ENCODE assay signal across 25 mouse cellular contexts in the genomic region with DNA sequence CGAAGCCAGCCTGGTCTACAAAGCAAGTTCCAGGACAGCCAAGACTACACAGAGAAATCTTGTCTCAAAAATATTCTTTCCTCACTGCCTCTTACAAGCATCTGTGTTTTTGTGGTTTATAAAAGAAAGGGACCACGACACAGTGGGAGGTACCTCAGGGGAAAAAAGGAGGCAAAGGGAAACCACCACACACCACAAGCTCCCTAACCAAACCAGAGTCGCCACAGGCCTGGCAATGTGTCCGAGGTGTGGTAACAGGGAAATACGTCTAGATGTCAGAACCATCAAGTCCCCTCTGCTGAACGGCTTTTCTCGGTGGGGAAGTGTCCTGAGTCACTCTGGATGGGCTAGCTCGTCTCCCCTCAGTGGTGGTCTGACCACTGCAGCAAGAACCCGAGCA.
DNase-seq lines count a peak whose midpoint lies in the region; ATAC-seq and TF ChIP-seq lines count a peak whose summit lies in the region.
"Had no signal": no experiment of that assay in that cellular context is flagged by ENCODE, and none has a peak within 500 bp of the region (broad histone marks: within the 10 kb centered on the region; RNA-seq: fewer than 3 reads in every experiment).

No protein-coding gene starts in this region.

- peak overlapping the region; percentile 48; the same call in 1 of the 2 replicates for H3K27ac ChIP-seq in forebrain, embryonic 10.5 days
- H3K27ac ChIP-seq in forebrain, postnatal 0 days (ENCODE audit: low read depth, low read length): no peak overlapping the region
- H3K27ac ChIP-seq: forebrain, embryonic 15.5 days; heart, embryonic 15.5 days; hindbrain, embryonic 12.5 days; hindbrain, embryonic 15.5 days; intestine, embryonic 15.5 days had no signal

- no peak overlapping the region for H3K4me2 ChIP-seq in forebrain, postnatal 0 days (ENCODE audit: low read depth)
- H3K4me2 ChIP-seq: forebrain, embryonic 15.5 days; heart, embryonic 12.5 days; heart, embryonic 15.5 days; hindbrain, embryonic 12.5 days; hindbrain, embryonic 15.5 days; intestine, embryonic 15.5 days had no signal

- no peaks in the 10 kb centered on the region for H3K27me3 ChIP-seq in forebrain, embryonic 10.5 days (ENCODE audit: poor library complexity, severe bottlenecking)
- H3K27me3 ChIP-seq in forebrain, postnatal 0 days (ENCODE audit: insufficient read depth, low read length): no peaks in the 10 kb centered on the region
- H3K27me3 ChIP-seq: forebrain, embryonic 15.5 days; heart, embryonic 12.5 days; heart, embryonic 15.5 days; hindbrain, embryonic 12.5 days; hindbrain, embryonic 15.5 days; intestine, embryonic 15.5 days had no signal

- ATAC-seq in forebrain, postnatal 0 days: no peak
- ATAC-seq in hematopoietic stem cell, adult 5-6 weeks (replicated peaks in 1 of 2; ENCODE audit: insufficient read depth in 1 of 2, low FRiP score in 2 of 2, low TSS enrichment in 1 of 2, low read depth in 1 of 2, poor library complexity in 2 of 2, severe bottlenecking in 2 of 2): peak; percentile 69 to 73
- ATAC-seq: forebrain, embryonic 15.5 days; intestine, embryonic 15.5 days had no signal

- peaks cover 17% of the 10 kb centered on the region; the same call in 1 of the 2 replicates for H3K4me1 ChIP-seq in forebrain, embryonic 10.5 days
- H3K4me1 ChIP-seq in forebrain, postnatal 0 days (ENCODE audit: insufficient read depth): no peaks in the 10 kb centered on the region
- H3K4me1 ChIP-seq: heart, embryonic 15.5 days; hindbrain, embryonic 12.5 days; intestine, embryonic 15.5 days had no signal

- H3K36me3 ChIP-seq in forebrain, embryonic 10.5 days (replicated peaks): peaks cover 17% of the 10 kb centered on the region
- H3K36me3 ChIP-seq in forebrain, postnatal 0 days (ENCODE audit: insufficient read depth): 0 out of 2 replicates have a peak, but pooled peaks cover 7% of the 10 kb centered on the region
- H3K36me3 ChIP-seq: forebrain, embryonic 15.5 days; heart, embryonic 12.5 days; heart, embryonic 15.5 days; hindbrain, embryonic 12.5 days; hindbrain, embryonic 15.5 days; intestine, embryonic 15.5 days had no signal

- no peak overlapping the region for H3K9ac ChIP-seq in forebrain, postnatal 0 days
- H3K9ac ChIP-seq: forebrain, embryonic 15.5 days; heart, embryonic 12.5 days; heart, embryonic 15.5 days; hindbrain, embryonic 12.5 days; hindbrain, embryonic 15.5 days; intestine, embryonic 15.5 days had no signal

- 77% methylated on average over 9 of the region's 9 CpGs for WGBS in forebrain, embryonic 10.5 days
- WGBS in forebrain, postnatal 0 days: 66% methylated on average over 9 of the region's 9 CpGs

- DNase-seq in forebrain, embryonic 10.5 days (ENCODE audit: extremely low spot score, low spot score): no peak
- DNase-seq in forebrain, postnatal 0 days: no peak
- DNase-seq in c-Kit-positive CD71-negative TER-119-negative erythroid progenitor cells, embryonic 14.5 days (ENCODE audit: low read depth): peak; percentile 7
- DNase-seq in ovary, adult 18-20 months (ENCODE audit: low spot score): no peak
- DNase-seq in retina, postnatal 1 day: no peak
- DNase-seq: adrenal gland, adult 2 months; adrenal gland, postnatal 14 days; B cell, adult 2 months; cerebellum, adult 11-12 months; cerebellum, adult 8-10 months; cerebellum, postnatal 10 days; cerebellum, postnatal 36 days; gastrocnemius, postnatal 10 days; gastrocnemius, postnatal 36 days; heart, adult 11 months; heart, postnatal 10 days; heart, postnatal 36 days; kidney, adult 11 months had no signal

- no peak overlapping the region for H3K4me3 ChIP-seq in forebrain, embryonic 10.5 days
- H3K4me3 ChIP-seq in forebrain, postnatal 0 days (ENCODE audit: low read depth, low read length): no peak overlapping the region
- H3K4me3 ChIP-seq: forebrain, embryonic 15.5 days; heart, embryonic 12.5 days; heart, embryonic 15.5 days; hindbrain, embryonic 12.5 days; hindbrain, embryonic 15.5 days; intestine, embryonic 15.5 days had no signal

- TF ChIP-seq CTCF in forebrain, postnatal 0 days (IDR thresholded peaks at IDR 0.05; ENCODE audit: low read depth): no peak

- H3K9me3 ChIP-seq in forebrain, embryonic 10.5 days: no peaks in the 10 kb centered on the region
- no peaks in the 10 kb centered on the region for H3K9me3 ChIP-seq in forebrain, postnatal 0 days (ENCODE audit: low read length)
- H3K9me3 ChIP-seq: forebrain, embryonic 15.5 days; heart, embryonic 12.5 days; heart, embryonic 15.5 days; hindbrain, embryonic 12.5 days; hindbrain, embryonic 15.5 days; intestine, embryonic 15.5 days had no signal
